In genomic region chr8:120700053-120700452, GRCm38 (mm10) we compare ENCODE assay signal across 17 mouse cellular contexts. TPM values are rescaled to one million over a fixed set of nuclear protein-coding genes. Genes with fewer than 3 reads are reported as not detected.
DNase-seq lines count a peak whose midpoint lies in the region; ATAC-seq and TF ChIP-seq lines count a peak whose summit lies in the region.
"Had no signal": no experiment of that assay in that cellular context is flagged by ENCODE, and none has a peak within 500 bp of the region (broad histone marks: within the 10 kb centered on the region; RNA-seq: fewer than 3 reads in every experiment).

No protein-coding gene starts in this region.

- H3K36me3 ChIP-seq in heart, embryonic 16.5 days (ENCODE audit: control insufficient read depth, insufficient read depth): no peaks in the 10 kb centered on the region
- no peaks in the 10 kb centered on the region for H3K36me3 ChIP-seq in liver, embryonic 13.5 days
- no peaks in the 10 kb centered on the region for H3K36me3 ChIP-seq in liver, embryonic 11.5 days (ENCODE audit: control insufficient read depth, insufficient read depth, low read length)
- H3K36me3 ChIP-seq in thymus, adult 2 months (ENCODE audit: control insufficient read depth, insufficient read depth, low read length): no peaks in the 10 kb centered on the region
- H3K36me3 ChIP-seq: midbrain, embryonic 13.5 days had no signal

- no peaks in the 10 kb centered on the region for H3K9me3 ChIP-seq in heart, embryonic 16.5 days (replicated peaks; ENCODE audit: control insufficient read depth, low read length)
- no peaks in the 10 kb centered on the region for H3K9me3 ChIP-seq in liver, embryonic 13.5 days (replicated peaks)
- H3K9me3 ChIP-seq in liver, embryonic 11.5 days (ENCODE audit: control insufficient read depth, low read length): no peaks in the 10 kb centered on the region
- H3K9me3 ChIP-seq: forebrain, embryonic 13.5 days; midbrain, embryonic 13.5 days had no signal

- peaks cover 22% of the 10 kb centered on the region for H3K4me1 ChIP-seq in heart, embryonic 16.5 days (ENCODE audit: control insufficient read depth, insufficient read depth, low read length)
- peaks cover 27% of the 10 kb centered on the region for H3K4me1 ChIP-seq in liver, embryonic 13.5 days (replicated peaks)
- H3K4me1 ChIP-seq in liver, embryonic 11.5 days (replicated peaks; ENCODE audit: control insufficient read depth, insufficient read depth, low read length): peaks cover 12% of the 10 kb centered on the region
- H3K4me1 ChIP-seq in thymus, adult 2 months (replicated peaks; ENCODE audit: control insufficient read depth, insufficient read depth, low read length): peaks cover 57% of the 10 kb centered on the region

- no peak overlapping the region for H3K9ac ChIP-seq in heart, embryonic 16.5 days (ENCODE audit: low read length)
- no peak overlapping the region for H3K9ac ChIP-seq in liver, embryonic 13.5 days
- H3K9ac ChIP-seq in liver, embryonic 11.5 days (ENCODE audit: low read depth, low read length): no peak overlapping the region
- H3K9ac ChIP-seq: forebrain, embryonic 13.5 days; midbrain, embryonic 13.5 days had no signal

- intact Hi-C loops in heart, postnatal 25 days (cut with DNase I): no loop called here

- no peak for TF ChIP-seq POLR2A in thymus, adult 2 months (IDR thresholded peaks at IDR 0.05; ENCODE audit: control insufficient read depth, extremely low read depth, insufficient read depth, low read length, poor library complexity)

- peak overlapping the region; percentile 72 for H3K27ac ChIP-seq in heart, embryonic 16.5 days (ENCODE audit: low read length)
- peak overlapping the region; percentile 20; the same call in 1 of the 2 replicates for H3K27ac ChIP-seq in liver, embryonic 13.5 days
- H3K27ac ChIP-seq in liver, embryonic 11.5 days (ENCODE audit: low read depth, low read length): no peak overlapping the region; the same call in 1 of the 2 replicates
- peak overlapping the region; percentile 3; the same call in 1 of the 2 replicates for H3K27ac ChIP-seq in thymus, adult 2 months (ENCODE audit: control insufficient read depth, insufficient read depth, low read length)
- H3K27ac ChIP-seq: forebrain, embryonic 13.5 days; midbrain, embryonic 13.5 days had no signal

- H3K4me2 ChIP-seq in heart, embryonic 16.5 days (ENCODE audit: low read depth, low read length): no peak overlapping the region
- H3K4me2 ChIP-seq in liver, embryonic 13.5 days: no peak overlapping the region
- H3K4me2 ChIP-seq in liver, embryonic 11.5 days: no peak overlapping the region
- H3K4me2 ChIP-seq: forebrain, embryonic 13.5 days; midbrain, embryonic 13.5 days had no signal

- no peak for DNase-seq in heart, postnatal 25 days (ENCODE audit: low spot score)
- DNase-seq in liver, embryonic 13.5 days: no peak
- no peak for DNase-seq in liver, embryonic 11.5 days (ENCODE audit: low spot score)
- DNase-seq in thymus, adult 2 months: no peak
- no peak for DNase-seq in thymus, postnatal 4 days
- DNase-seq in embryo, embryonic 9.5 days (ENCODE audit: extremely low spot score): no peak
- DNase-seq: adrenal gland, postnatal 25 days; cerebellum, adult 9-10 months; gastrocnemius, postnatal 25 days; heart, postnatal 36 days; kidney, adult 8-10 months; left cerebral cortex, postnatal 4 days; right cerebral cortex, postnatal 25 days had no signal

- 60% methylated on average over 4 of the region's 4 CpGs for WGBS in heart, embryonic 16.5 days
- 47% methylated on average over 4 of the region's 4 CpGs for WGBS in liver, embryonic 13.5 days (ENCODE audit: insufficient replicate concordance)
- WGBS in liver, embryonic 11.5 days: 52% methylated on average over 4 of the region's 4 CpGs
- 48% methylated on average over 4 of the region's 4 CpGs for whole genome bisulfite sequencing in thymus, adult 2 months

- TF ChIP-seq CTCF in thymus, adult 2 months (IDR thresholded peaks at IDR 0.05; ENCODE audit: borderline replicate concordance, control insufficient read depth, extremely low read depth, insufficient read depth, low read length, poor library complexity): no peak

- H3K4me3 ChIP-seq in heart, embryonic 16.5 days (ENCODE audit: low read length): no peak overlapping the region
- no peak overlapping the region for H3K4me3 ChIP-seq in liver, embryonic 13.5 days (replicated peaks)
- H3K4me3 ChIP-seq in liver, embryonic 11.5 days (ENCODE audit: low read depth, low read length): no peak overlapping the region
- H3K4me3 ChIP-seq in thymus, adult 2 months (ENCODE audit: control insufficient read depth, insufficient read depth, low read length): no peak overlapping the region
- H3K4me3 ChIP-seq: forebrain, embryonic 13.5 days; midbrain, embryonic 13.5 days had no signal

- H3K27me3 ChIP-seq in heart, embryonic 16.5 days (ENCODE audit: control insufficient read depth, insufficient read depth, low read length): no peaks in the 10 kb centered on the region; the same call in none of the 2 replicates
- H3K27me3 ChIP-seq in liver, embryonic 13.5 days: peaks cover 4% of the 10 kb centered on the region; the same call in 1 of the 2 replicates
- H3K27me3 ChIP-seq in liver, embryonic 11.5 days (replicated peaks; ENCODE audit: control insufficient read depth, insufficient read depth, low read length): no peaks in the 10 kb centered on the region
- H3K27me3 ChIP-seq in thymus, adult 2 months (ENCODE audit: control insufficient read depth, insufficient read depth, low read length): no peaks in the 10 kb centered on the region
- H3K27me3 ChIP-seq: forebrain, embryonic 13.5 days; midbrain, embryonic 13.5 days had no signal

- ATAC-seq in heart, embryonic 16.5 days (replicated peaks; ENCODE audit: extremely low read depth, insufficient read depth, low FRiP score): no peak
- no peak for ATAC-seq in liver, embryonic 13.5 days (ENCODE audit: low read depth)
- ATAC-seq in liver, embryonic 11.5 days (replicated peaks; ENCODE audit: low FRiP score): no peak
- ATAC-seq: forebrain, embryonic 13.5 days; hindbrain, embryonic 16.5 days; midbrain, embryonic 13.5 days had no signal

RNA-seq across cellular contexts. Expression of gene Emc8, which starts 31.7 kb away (rescaled TPM):
- polyA plus RNA-seq in heart, embryonic 16.5 days (2015; fragmentation: Nextera tagmentation; extraction: Ambion mirVana): 164 and 168 TPM in 2 replicates
- 10 to 100 TPM; 45.6 to 46.9 TPM for total RNA-seq in heart, postnatal 25 days (2021)
- 156 and 163 TPM in 2 replicates for polyA plus RNA-seq in liver, embryonic 13.5 days (2015; fragmentation: Nextera tagmentation; extraction: Ambion mirVana)
- 265 and 295 TPM in 2 replicates for polyA plus RNA-seq in liver, embryonic 11.5 days (2014; fragmentation: Nextera tagmentation; extraction: Ambion mirVana)
- polyA plus RNA-seq in thymus, adult 2 months (2012; rRNA removed): 174 and 175 TPM in 2 replicates

RNA-seq across cellular contexts. Expression of gene Cox4i1, which starts 32.0 kb away (rescaled TPM):
- 2,414 and 2,430 TPM in 2 replicates for polyA plus RNA-seq in heart, embryonic 16.5 days (2015; fragmentation: Nextera tagmentation; extraction: Ambion mirVana)
- 1,000 to 10,000 TPM; 4,549 to 4,664 TPM for total RNA-seq in heart, postnatal 25 days (2021)
- polyA plus RNA-seq in liver, embryonic 13.5 days (2015; fragmentation: Nextera tagmentation; extraction: Ambion mirVana): 800 and 812 TPM in 2 replicates
- polyA plus RNA-seq in liver, embryonic 11.5 days (2014; fragmentation: Nextera tagmentation; extraction: Ambion mirVana): 1,052 and 1,118 TPM in 2 replicates
- 842 and 1,074 TPM in 2 replicates for polyA plus RNA-seq in thymus, adult 2 months (2012; rRNA removed)

RNA-seq across cellular contexts. Expression of gene Gm27021, which starts 32.2 kb away (rescaled TPM):
- polyA plus RNA-seq in heart, embryonic 16.5 days (2015; fragmentation: Nextera tagmentation; extraction: Ambion mirVana): 0.55 TPM in 1 of 2 replicates, not detected in the other
- total RNA-seq in heart, postnatal 25 days (2021): not detected
- 0.38 and 1.3 TPM in 2 replicates for polyA plus RNA-seq in liver, embryonic 13.5 days (2015; fragmentation: Nextera tagmentation; extraction: Ambion mirVana)
- 0.69 and 2.4 TPM in 2 replicates for polyA plus RNA-seq in liver, embryonic 11.5 days (2014; fragmentation: Nextera tagmentation; extraction: Ambion mirVana)
- polyA plus RNA-seq in thymus, adult 2 months (2012; rRNA removed): 1.6 and 4.0 TPM in 2 replicates
- total RNA-seq: adrenal gland, postnatal 25 days; gastrocnemius, postnatal 25 days had no signal

RNA-seq across cellular contexts. Expression of gene Irf8, which starts 36.1 kb away (rescaled TPM):
- 19.3 and 22.5 TPM in 2 replicates for polyA plus RNA-seq in heart, embryonic 16.5 days (2015; fragmentation: Nextera tagmentation; extraction: Ambion mirVana)
- total RNA-seq in heart, postnatal 25 days (2021): 1 to 10 TPM; 3.2 to 4.5 TPM
- 11.6 and 12.1 TPM in 2 replicates for polyA plus RNA-seq in liver, embryonic 13.5 days (2015; fragmentation: Nextera tagmentation; extraction: Ambion mirVana)
- polyA plus RNA-seq in liver, embryonic 11.5 days (2014; fragmentation: Nextera tagmentation; extraction: Ambion mirVana): 10.5 and 12.3 TPM in 2 replicates
- 105 and 109 TPM in 2 replicates for polyA plus RNA-seq in thymus, adult 2 months (2012; rRNA removed)

RNA-seq across cellular contexts. Expression of gene 1190005I06Rik, which starts 52.6 kb away (rescaled TPM):
- polyA plus RNA-seq in heart, embryonic 16.5 days (2015; fragmentation: Nextera tagmentation; extraction: Ambion mirVana): 4.7 and 5.6 TPM in 2 replicates
- 1 to 10 TPM; 2.3 to 3.4 TPM for total RNA-seq in heart, postnatal 25 days (2021)
- 0.89 and 1.2 TPM in 2 replicates for polyA plus RNA-seq in liver, embryonic 13.5 days (2015; fragmentation: Nextera tagmentation; extraction: Ambion mirVana)
- polyA plus RNA-seq in liver, embryonic 11.5 days (2014; fragmentation: Nextera tagmentation; extraction: Ambion mirVana): 1.6 and 4.1 TPM in 2 replicates
- 5.6 and 6.1 TPM in 2 replicates for polyA plus RNA-seq in thymus, adult 2 months (2012; rRNA removed)
